Mouse (Mus musculus) cerebellum, adult 8-10 months (tissue): ENCODE measurements around the gene Rsrp1.
A peak's percentile ranks its signal among the peaks of the same experiment; 100 is the strongest.

Experiments used
- DNase-seq: peaks from one replicate; pipeline ENCODE4 v3.0.0; 2022

The Rsrp1 gene

GRCm38 (mm10) chr4:134922925-134923244 is 507 bp upstream of the Rsrp1 start:
- no peak for DNase-seq

GRCm38 (mm10) chr4:134924019-134924741 is 788 bp downstream of the Rsrp1 start:
- peak; percentile 43 for DNase-seq

- no peak for DNase-seq
Measured at GRCm38 (mm10) chr4:134925206-134925605, 1.8 kb downstream of the Rsrp1 start.

GRCm38 (mm10) chr4:134927815-134928463 is 4.5 kb downstream of the Rsrp1 start:
- DNase-seq, result no peak

GRCm38 (mm10) chr4:134928464-134928836 is 5.1 kb downstream of the Rsrp1 start:
- no peak for DNase-seq

GRCm38 (mm10) chr4:134929536-134929935 is 6.1 kb downstream of the Rsrp1 start:
- no peak for DNase-seq

GRCm38 (mm10) chr4:134930190-134930589 is 6.8 kb downstream of the Rsrp1 start:
- DNase-seq, result no peak

- DNase-seq, result peak; percentile 93
Measured at GRCm38 (mm10) chr4:134930684-134931481, 7.5 kb downstream of the Rsrp1 start, which contains the start of gene Syf2. Gene Syf2, plus strand, starts transcription at chr4:134930898.

- no peak for DNase-seq
Measured at GRCm38 (mm10) chr4:134937240-134938176, 14.1 kb downstream of the Rsrp1 start.

- no peak for DNase-seq
Measured at GRCm38 (mm10) chr4:134939900-134940299, 16.5 kb downstream of the Rsrp1 start.

- no peak for DNase-seq
Measured at GRCm38 (mm10) chr4:134943758-134944538, 20.6 kb downstream of the Rsrp1 start.

GRCm38 (mm10) chr4:134946024-134946744 is 22.8 kb downstream of the Rsrp1 start:
- DNase-seq, result peak; percentile 80

- no peak for DNase-seq
Measured at GRCm38 (mm10) chr4:134950518-134951091, 27.2 kb downstream of the Rsrp1 start.

GRCm38 (mm10) chr4:134954461-134954860 is 31.1 kb downstream of the Rsrp1 start:
- peak; percentile 58 for DNase-seq

GRCm38 (mm10) chr4:134955196-134955595 is 31.8 kb downstream of the Rsrp1 start:
- no peak for DNase-seq

- DNase-seq, result no peak
Measured at GRCm38 (mm10) chr4:134955845-134956244, 32.5 kb downstream of the Rsrp1 start.

GRCm38 (mm10) chr4:134956328-134956727 is 32.9 kb downstream of the Rsrp1 start:
- DNase-seq, result peak; percentile 67

GRCm38 (mm10) chr4:134963021-134963776 is 39.8 kb downstream of the Rsrp1 start:
- DNase-seq, result no peak

- no peak for DNase-seq
Measured at GRCm38 (mm10) chr4:134967887-134968604, 44.7 kb downstream of the Rsrp1 start.
